Mouse (Mus musculus): Measurements from ENCODE around the gene Dnhd1. TPM values are rescaled to one million over a fixed set of nuclear protein-coding genes. Genes with fewer than 3 reads are reported as not detected.

The Dnhd1 gene
- polyA plus RNA-seq, 1 experiment from 2014 or later, result 1.0 TPM

DNA sequence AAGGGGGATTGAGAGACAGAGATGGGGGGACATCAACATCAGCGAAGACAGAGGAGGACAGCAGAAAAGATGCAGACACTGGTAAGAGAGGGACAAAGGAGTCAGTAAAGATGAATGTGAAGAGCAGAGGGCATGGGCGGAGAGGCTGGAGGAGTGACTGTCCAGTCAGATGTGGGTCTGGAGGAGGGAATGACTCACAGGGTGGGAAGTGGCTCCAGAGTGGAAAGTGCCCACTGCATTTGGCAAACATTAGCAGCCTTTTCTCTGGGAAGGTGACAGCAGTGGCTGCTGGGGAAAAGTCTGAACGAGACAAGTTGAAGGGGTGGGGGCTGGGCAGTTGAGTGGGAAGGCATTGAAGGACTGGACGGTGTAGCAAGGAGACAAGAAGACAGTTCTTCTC is 29.6 kb upstream of the Dnhd1 start:
- Histone ChIP-seq H3K36me3 (ENCODE audit: control insufficient read depth, insufficient read depth) (peaks cover 24% of the 10 kb centered on the region), H3K9ac (replicated peaks; ENCODE audit: low read depth, low read length) (no peak overlapping the region), H3K4me1 (replicated peaks; ENCODE audit: control insufficient read depth, insufficient read depth, low read length) (no peaks in the 10 kb centered on the region), H3K27ac (ENCODE audit: low read length) (no peak overlapping the region), H3K4me2 (ENCODE audit: low read length) (no peak overlapping the region), H3K4me3 (replicated peaks; ENCODE audit: low read length) (no peak overlapping the region), H3K27me3 (replicated peaks; ENCODE audit: control insufficient read depth, insufficient read depth, low read length) (no peaks in the 10 kb centered on the region), H3K9me3 (ENCODE audit: control insufficient read depth, low read length) (no peaks in the 10 kb centered on the region)
- WGBS, result 78% methylated on average over 4 of the region's 4 CpGs
- ATAC-seq, result no peak

DNA sequence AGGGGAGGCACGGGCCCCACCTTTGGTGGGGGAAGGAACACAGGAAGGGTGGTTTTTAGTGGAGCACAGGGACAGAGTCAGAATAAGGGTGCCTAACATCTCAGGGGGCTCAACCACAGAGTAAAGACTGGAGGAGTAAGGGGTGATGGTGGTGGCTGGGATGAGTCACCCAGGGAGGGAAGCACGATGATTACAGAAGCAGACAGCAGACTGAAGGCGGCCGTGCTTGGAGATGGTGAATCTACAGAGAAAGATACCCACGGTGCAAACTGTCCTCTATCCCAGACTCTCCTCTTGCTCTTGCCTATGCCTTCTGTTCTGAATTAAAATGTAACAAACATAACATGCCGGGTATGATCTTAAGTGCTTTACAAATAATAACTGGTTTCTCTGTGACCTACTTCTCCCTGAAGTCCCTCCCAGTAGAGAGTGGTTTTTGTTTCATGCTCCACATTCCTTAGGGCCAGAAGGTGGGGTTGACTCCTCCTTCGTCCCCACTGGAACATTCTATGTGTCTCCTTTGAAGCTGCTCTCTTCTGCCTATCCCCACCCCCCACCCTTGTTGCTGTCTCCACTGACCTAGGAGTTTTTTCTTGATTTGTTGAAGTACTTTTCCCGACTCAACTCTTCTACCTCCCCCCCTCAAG is 28.9 kb upstream of the Dnhd1 start:
- H3K9ac ChIP-seq (replicated peaks; ENCODE audit: low read depth, low read length), result no peak overlapping the region
- H3K4me3 ChIP-seq (replicated peaks; ENCODE audit: low read length), result no peak overlapping the region
- no peak overlapping the region for H3K27ac ChIP-seq (ENCODE audit: low read length)
- peaks cover 20% of the 10 kb centered on the region for H3K36me3 ChIP-seq (ENCODE audit: control insufficient read depth, insufficient read depth)
- no peaks in the 10 kb centered on the region for H3K4me1 ChIP-seq (replicated peaks; ENCODE audit: control insufficient read depth, insufficient read depth, low read length)
- ATAC-seq, result no peak
- H3K4me2 ChIP-seq (ENCODE audit: low read length), result no peak overlapping the region
- no peaks in the 10 kb centered on the region for H3K27me3 ChIP-seq (replicated peaks; ENCODE audit: control insufficient read depth, insufficient read depth, low read length)
- H3K9me3 ChIP-seq (ENCODE audit: control insufficient read depth, low read length), result no peaks in the 10 kb centered on the region
- 85% methylated on average over 8 of the region's 8 CpGs for WGBS

DNA sequence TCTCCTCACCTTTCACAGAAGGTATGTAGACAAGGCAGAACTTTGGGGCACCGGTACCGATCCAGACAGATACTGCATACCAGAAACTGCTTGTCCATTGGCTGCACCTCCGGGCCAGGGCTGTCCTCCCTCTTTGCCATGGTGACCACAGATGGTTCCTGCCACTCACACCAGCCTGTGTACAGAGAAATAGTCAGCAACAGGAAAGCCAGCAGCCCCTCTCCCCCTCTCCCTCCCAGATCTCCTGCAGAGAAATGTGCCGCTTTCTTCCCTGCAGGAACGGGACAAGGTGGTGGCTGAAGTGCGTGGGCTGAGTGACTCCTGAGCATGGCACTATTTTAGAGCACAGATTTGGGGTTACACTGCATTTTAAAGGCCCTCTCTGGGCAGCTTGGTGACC is 25.2 kb upstream of the Dnhd1 start:
- WGBS, result 86% methylated on average over 6 of the region's 6 CpGs
- H3K4me1 ChIP-seq (replicated peaks; ENCODE audit: control insufficient read depth, insufficient read depth, low read length), result peaks cover 11% of the 10 kb centered on the region
- H3K27ac ChIP-seq (ENCODE audit: low read length), result no peak overlapping the region
- peaks cover 11% of the 10 kb centered on the region for H3K36me3 ChIP-seq (ENCODE audit: control insufficient read depth, insufficient read depth)
- no peak for ATAC-seq
- H3K4me3 ChIP-seq (replicated peaks; ENCODE audit: low read length), result no peak overlapping the region
- no peak overlapping the region for H3K4me2 ChIP-seq (ENCODE audit: low read length)
- H3K9ac ChIP-seq (replicated peaks; ENCODE audit: low read depth, low read length), result no peak overlapping the region
- no peaks in the 10 kb centered on the region for H3K27me3 ChIP-seq (replicated peaks; ENCODE audit: control insufficient read depth, insufficient read depth, low read length)
- no peaks in the 10 kb centered on the region for H3K9me3 ChIP-seq (ENCODE audit: control insufficient read depth, low read length)

DNA sequence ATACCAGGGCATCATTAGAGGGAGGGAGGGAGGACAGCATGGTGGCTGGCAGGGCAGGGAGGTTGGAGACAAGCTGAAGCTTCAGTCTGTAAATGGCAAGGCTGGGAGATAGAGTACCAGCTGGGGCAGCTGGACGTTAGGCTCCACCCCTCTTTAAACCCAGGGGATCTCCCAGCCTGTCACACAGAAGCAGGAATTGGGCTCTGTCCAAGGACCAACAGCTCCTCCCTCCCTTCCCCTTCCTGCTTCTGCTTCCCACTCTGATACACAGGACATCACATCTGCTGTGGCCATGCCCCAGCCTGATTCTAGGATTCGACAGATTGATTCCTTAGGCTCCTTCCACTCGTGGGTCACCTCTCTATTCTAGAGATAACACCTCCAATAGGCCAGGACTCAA is 22.0 kb upstream of the Dnhd1 start:
- H3K27me3 ChIP-seq (replicated peaks; ENCODE audit: control insufficient read depth, insufficient read depth, low read length), result no peaks in the 10 kb centered on the region
- peaks cover 8% of the 10 kb centered on the region for H3K36me3 ChIP-seq (ENCODE audit: control insufficient read depth, insufficient read depth)
- peak; percentile 15; the same call in 1 of the 2 replicates for ATAC-seq
- H3K9ac ChIP-seq (replicated peaks; ENCODE audit: low read depth, low read length), result no peak overlapping the region
- H3K9me3 ChIP-seq (ENCODE audit: control insufficient read depth, low read length), result no peaks in the 10 kb centered on the region
- no peak overlapping the region for H3K4me3 ChIP-seq (replicated peaks; ENCODE audit: low read length)
- H3K27ac ChIP-seq (ENCODE audit: low read length), result no peak overlapping the region
- H3K4me2 ChIP-seq (ENCODE audit: low read length), result no peak overlapping the region
- H3K4me1 ChIP-seq (replicated peaks; ENCODE audit: control insufficient read depth, insufficient read depth, low read length), result peaks cover 25% of the 10 kb centered on the region
- 9% methylated on average over 3 of the region's 3 CpGs for WGBS

DNA sequence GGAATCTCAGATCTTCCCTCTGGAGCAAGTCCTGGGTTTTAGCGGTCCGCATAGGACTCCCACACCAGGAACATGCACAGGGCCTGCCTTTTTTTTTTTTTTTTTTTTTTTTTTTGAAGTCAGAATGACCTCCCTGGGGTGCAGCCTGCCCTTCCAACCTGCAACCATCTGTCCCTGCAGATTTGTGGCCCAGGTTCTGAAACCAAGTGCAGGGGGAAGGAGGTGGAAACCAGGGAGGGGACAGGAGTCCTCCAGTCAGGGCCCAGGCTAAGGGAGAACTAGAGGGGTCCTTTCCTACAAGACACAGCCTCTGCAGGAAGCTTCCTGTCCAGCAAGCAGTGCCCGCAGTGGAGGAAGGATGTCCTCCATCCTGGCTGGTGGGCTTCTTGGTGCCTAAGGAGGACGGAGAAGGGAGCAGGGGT is 18.1 kb upstream of the Dnhd1 start:
- no peak for ATAC-seq
- peaks cover 34% of the 10 kb centered on the region for H3K4me1 ChIP-seq (replicated peaks; ENCODE audit: control insufficient read depth, insufficient read depth, low read length)
- H3K9me3 ChIP-seq (ENCODE audit: control insufficient read depth, low read length), result no peaks in the 10 kb centered on the region
- peaks cover 10% of the 10 kb centered on the region; the same call in 1 of the 2 replicates for H3K36me3 ChIP-seq (ENCODE audit: control insufficient read depth, insufficient read depth)
- peak overlapping the region; percentile 79 for H3K9ac ChIP-seq (replicated peaks; ENCODE audit: low read depth, low read length)
- H3K27ac ChIP-seq (ENCODE audit: low read length), result peak overlapping the region; percentile 46; the same call in 1 of the 2 replicates
- H3K27me3 ChIP-seq (replicated peaks; ENCODE audit: control insufficient read depth, insufficient read depth, low read length), result no peaks in the 10 kb centered on the region
- H3K4me3 ChIP-seq (replicated peaks; ENCODE audit: low read length), result peak overlapping the region; percentile 62
- peak overlapping the region; percentile 63 for H3K4me2 ChIP-seq (ENCODE audit: low read length)
- WGBS, result 16% methylated on average over 4 of the region's 4 CpGs

DNA sequence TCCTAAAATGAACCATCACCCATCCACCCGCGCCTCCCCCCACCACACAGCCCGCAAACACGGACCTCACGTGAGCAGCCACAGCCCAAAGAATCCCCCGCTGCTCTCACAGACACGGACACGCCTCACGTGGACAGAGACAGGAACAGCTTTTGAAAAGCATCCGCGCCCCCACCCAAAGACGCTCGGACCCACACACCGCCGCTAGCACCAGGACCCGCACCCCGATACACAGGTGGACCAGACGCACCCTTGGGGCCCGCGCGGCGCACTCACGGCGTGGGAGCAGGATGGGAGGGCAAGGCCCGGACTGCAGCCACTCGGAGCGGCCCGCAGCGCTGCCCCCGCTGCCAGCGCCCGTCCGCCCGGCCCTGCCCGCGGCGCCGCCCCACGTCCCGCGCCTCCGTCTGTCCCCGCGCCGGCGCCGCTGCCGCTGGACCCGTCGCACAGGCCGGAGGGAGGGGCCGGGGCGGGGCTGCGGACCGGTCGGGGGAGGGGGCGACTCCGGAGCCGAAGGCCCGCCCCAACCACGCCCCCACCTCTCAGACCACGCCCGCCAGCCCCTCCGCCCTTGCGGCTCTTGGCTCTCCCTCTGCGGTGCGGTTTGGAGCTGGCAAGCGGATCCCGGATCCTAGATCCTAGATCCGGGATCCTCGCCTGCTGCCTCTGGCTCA is 17.4 kb upstream of the Dnhd1 start, which contains the start of gene Trim3:
Trim3 (minus strand) TSS at position 445 of the 674 bp plus-strand sequence.
- Histone ChIP-seq H3K9me3 (ENCODE audit: control insufficient read depth, low read length) (no peaks in the 10 kb centered on the region), H3K4me1 (replicated peaks; ENCODE audit: control insufficient read depth, insufficient read depth, low read length) (peaks cover 34% of the 10 kb centered on the region), H3K9ac (replicated peaks; ENCODE audit: low read depth, low read length) (peak within 1 kb of the TSS; percentile 79), H3K4me3 (replicated peaks; ENCODE audit: low read length) (peak within 1 kb of the TSS; percentile 62), H3K27ac (ENCODE audit: low read length) (peak within 1 kb of the TSS; percentile 65), H3K36me3 (ENCODE audit: control insufficient read depth, insufficient read depth) (peaks cover 10% of the 10 kb centered on the region; the same call in 1 of the 2 replicates), H3K27me3 (replicated peaks; ENCODE audit: control insufficient read depth, insufficient read depth, low read length) (no peaks in the 10 kb centered on the region), H3K4me2 (ENCODE audit: low read length) (peak within 1 kb of the TSS; percentile 63)
- WGBS, result under 1% methylated on average over 41 of the region's 71 CpGs
- ATAC-seq, result peak; percentile 88

DNA sequence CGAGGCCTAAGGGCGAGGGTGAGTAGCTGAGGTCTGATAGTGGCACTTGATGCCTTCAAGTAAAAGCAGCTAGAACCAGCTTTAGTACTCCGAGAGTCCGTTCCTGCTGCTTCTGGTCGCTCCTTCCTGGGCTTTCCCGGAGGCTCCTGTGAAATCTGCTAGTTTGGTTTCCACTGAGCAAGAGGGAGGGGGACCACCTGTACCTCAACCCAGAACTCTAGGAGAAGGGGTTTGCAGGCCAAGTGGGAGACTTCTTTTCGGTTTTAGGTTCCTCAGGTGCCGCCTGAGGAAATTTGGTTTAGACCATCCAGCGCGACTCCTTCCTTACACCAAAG is 16.9 kb upstream of the Dnhd1 start:
- H3K27ac ChIP-seq (ENCODE audit: low read length), result peak overlapping the region; percentile 51; the same call in 1 of the 2 replicates
- H3K9me3 ChIP-seq (ENCODE audit: control insufficient read depth, low read length), result no peaks in the 10 kb centered on the region
- H3K4me3 ChIP-seq (replicated peaks; ENCODE audit: low read length), result peak overlapping the region; percentile 62
- WGBS, result 4% methylated on average over 10 of the region's 10 CpGs
- H3K4me2 ChIP-seq (ENCODE audit: low read length), result peak overlapping the region; percentile 63
- peaks cover 30% of the 10 kb centered on the region for H3K4me1 ChIP-seq (replicated peaks; ENCODE audit: control insufficient read depth, insufficient read depth, low read length)
- ATAC-seq, result no peak
- H3K9ac ChIP-seq (replicated peaks; ENCODE audit: low read depth, low read length), result peak overlapping the region; percentile 79
- peaks cover 10% of the 10 kb centered on the region; the same call in 1 of the 2 replicates for H3K36me3 ChIP-seq (ENCODE audit: control insufficient read depth, insufficient read depth)
- H3K27me3 ChIP-seq (replicated peaks; ENCODE audit: control insufficient read depth, insufficient read depth, low read length), result no peaks in the 10 kb centered on the region

DNA sequence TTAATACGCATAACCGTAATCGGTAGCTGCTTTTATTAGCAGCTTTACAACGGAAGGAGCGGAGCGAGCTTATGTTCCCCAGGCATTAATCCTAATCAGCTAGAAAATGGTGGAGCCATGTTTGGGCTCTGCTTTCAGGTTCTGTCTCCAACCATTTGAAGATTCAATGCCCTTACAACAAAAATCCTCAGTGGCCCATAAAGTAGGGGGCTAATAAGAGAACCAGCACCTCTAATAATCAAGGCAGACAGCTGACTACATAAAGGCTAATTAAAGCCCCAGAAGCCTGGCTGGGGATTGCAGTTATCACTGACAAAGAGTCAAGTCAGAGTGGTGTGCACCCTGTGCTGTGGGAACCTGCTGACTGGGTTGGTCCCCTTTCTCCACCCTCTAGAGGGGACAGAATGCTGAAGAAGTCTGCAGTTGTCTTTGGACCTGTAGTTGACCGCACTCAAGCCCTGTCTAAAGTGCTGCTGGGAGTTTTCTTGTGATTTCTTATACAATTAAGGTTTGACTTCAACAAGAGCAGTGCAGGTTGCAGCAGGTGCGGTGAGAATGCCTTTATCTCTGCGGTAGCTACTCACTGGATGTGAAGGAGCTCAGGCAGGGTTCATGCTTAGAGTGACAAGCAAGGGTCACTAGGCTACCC is 16.2 kb upstream of the Dnhd1 start:
- no peak for ATAC-seq

DNA sequence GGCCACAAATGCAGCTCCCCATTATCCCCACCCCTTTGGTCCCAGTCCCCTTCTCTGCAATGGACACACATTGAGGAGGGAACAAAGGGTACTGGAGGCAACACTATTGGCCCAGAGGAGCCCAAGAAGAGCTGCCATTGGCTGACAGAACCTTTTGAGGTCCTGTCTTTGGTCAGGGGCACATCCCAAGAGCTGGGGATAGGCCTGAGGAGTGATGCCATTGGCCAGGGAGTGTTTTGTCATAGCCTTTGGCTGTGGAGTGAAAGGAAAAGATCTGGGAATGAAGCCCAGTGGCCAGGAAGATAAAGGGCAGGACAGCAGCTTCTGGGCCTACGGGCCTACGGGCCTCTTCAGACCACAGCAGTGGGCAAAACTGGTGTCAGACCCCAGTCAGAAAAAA is 14.9 kb upstream of the Dnhd1 start:
- H3K9me3 ChIP-seq (ENCODE audit: control insufficient read depth, low read length), result no peaks in the 10 kb centered on the region
- WGBS, result 86% methylated on average over 2 of the region's 2 CpGs
- peaks cover 10% of the 10 kb centered on the region; the same call in 1 of the 2 replicates for H3K36me3 ChIP-seq (ENCODE audit: control insufficient read depth, insufficient read depth)
- ATAC-seq, result no peak
- H3K27me3 ChIP-seq (replicated peaks; ENCODE audit: control insufficient read depth, insufficient read depth, low read length), result no peaks in the 10 kb centered on the region
- no peak overlapping the region for H3K4me3 ChIP-seq (replicated peaks; ENCODE audit: low read length)
- no peak overlapping the region for H3K27ac ChIP-seq (ENCODE audit: low read length)
- H3K4me2 ChIP-seq (ENCODE audit: low read length), result no peak overlapping the region
- no peak overlapping the region for H3K9ac ChIP-seq (replicated peaks; ENCODE audit: low read depth, low read length)
- H3K4me1 ChIP-seq (replicated peaks; ENCODE audit: control insufficient read depth, insufficient read depth, low read length), result peaks cover 36% of the 10 kb centered on the region

More for the DNA sequence above, 16.2 kb upstream of the Dnhd1 start:
- 40% methylated on average over 9 of the region's 9 CpGs for WGBS
- H3K4me3 ChIP-seq (replicated peaks; ENCODE audit: low read length), result no peak overlapping the region; the same call in 1 of the 2 replicates
- H3K4me1 ChIP-seq (replicated peaks; ENCODE audit: control insufficient read depth, insufficient read depth, low read length), result peaks cover 30% of the 10 kb centered on the region
- peak overlapping the region; percentile 63 for H3K4me2 ChIP-seq (ENCODE audit: low read length)
- no peak overlapping the region for H3K27ac ChIP-seq (ENCODE audit: low read length)
- peaks cover 10% of the 10 kb centered on the region; the same call in 1 of the 2 replicates for H3K36me3 ChIP-seq (ENCODE audit: control insufficient read depth, insufficient read depth)
- H3K9ac ChIP-seq (replicated peaks; ENCODE audit: low read depth, low read length), result no peak overlapping the region; the same call in 1 of the 2 replicates
- H3K9me3 ChIP-seq (ENCODE audit: control insufficient read depth, low read length), result no peaks in the 10 kb centered on the region
- no peaks in the 10 kb centered on the region for H3K27me3 ChIP-seq (replicated peaks; ENCODE audit: control insufficient read depth, insufficient read depth, low read length)

Data from forebrain, embryonic 16.5 days (tissue).